Mouse (Mus musculus) forebrain, embryonic 12.5 days (tissue): ENCODE data around the gene Ccdc186. TPM values are rescaled to one million over a fixed set of nuclear protein-coding genes. Genes with fewer than 3 reads are reported as not detected.
"Not testable (repeated sequence)": the region's sequence is repeated elsewhere in the genome, so short reads cannot be mapped to it uniquely, and the experiment has no call there.

Experiments
- ATAC-seq: fragments of 200-750 bp; cut with Nextera tagmentation; 2 replicates; pipeline ENCODE4 v1.8.0; 2017; ENCODE audit warnings: moderate TSS enrichment; ENCODE audit not compliant: low FRiP score
- H3K27ac ChIP-seq: fragments of 300-500 bp; sonication (generic); 2 replicates; pipeline ENCODE4 v1.5.1; 2016; ENCODE audit warnings: mild to moderate bottlenecking
- H3K27me3 ChIP-seq: fragments of 300-500 bp; sonication (generic); 2 replicates; pipeline ENCODE4 v1.6.1; 2016; ENCODE audit warnings: mild to moderate bottlenecking
- H3K36me3 ChIP-seq: fragments of 300-500 bp; sonication (generic); replicated peaks from 2 replicates; pipeline ENCODE4 v1.6.1; 2016; ENCODE audit warnings: mild to moderate bottlenecking
- H3K4me1 ChIP-seq: fragments of 300-500 bp; sonication (generic); 2 replicates; pipeline ENCODE4 v1.6.1; 2016
- H3K4me2 ChIP-seq: fragments of 300-500 bp; sonication (generic); 2 replicates; pipeline ENCODE4 v1.6.1; 2016; ENCODE audit warnings: mild to moderate bottlenecking, moderate library complexity
- H3K4me3 ChIP-seq: fragments of 300-500 bp; sonication (generic); replicated peaks from 2 replicates; pipeline ENCODE4 v1.5.1; 2016; ENCODE audit warnings: mild to moderate bottlenecking
- H3K9ac ChIP-seq: fragments of 300-500 bp; sonication (generic); 2 replicates; pipeline ENCODE4 v1.6.1; 2016; ENCODE audit warnings: mild to moderate bottlenecking
- H3K9me3 ChIP-seq: fragments of 300-500 bp; sonication (generic); 2 replicates; pipeline ENCODE4 v1.6.1; 2016
- WGBS: fragments of 180-500 bp; shearing (Covaris S2); methylation state at CpG from one replicate; pipeline ENCODE4 v1.1.7; 2016; 5-methylcytosine and 5-hydroxymethylcytosine counted together
- polyA plus RNA-seq: library from polyadenylated mRNA; unstranded; fragments of >200 nt; fragmentation: Nextera tagmentation; extraction: Ambion mirVana; gene quantifications from 2 replicates; pipeline ENCODE4 v1.2.1, GENCODE M21; 2016

Gene Ccdc186
- polyA plus RNA-seq, 1 experiment from 2014 or later, result 25.8 TPM

DNA sequence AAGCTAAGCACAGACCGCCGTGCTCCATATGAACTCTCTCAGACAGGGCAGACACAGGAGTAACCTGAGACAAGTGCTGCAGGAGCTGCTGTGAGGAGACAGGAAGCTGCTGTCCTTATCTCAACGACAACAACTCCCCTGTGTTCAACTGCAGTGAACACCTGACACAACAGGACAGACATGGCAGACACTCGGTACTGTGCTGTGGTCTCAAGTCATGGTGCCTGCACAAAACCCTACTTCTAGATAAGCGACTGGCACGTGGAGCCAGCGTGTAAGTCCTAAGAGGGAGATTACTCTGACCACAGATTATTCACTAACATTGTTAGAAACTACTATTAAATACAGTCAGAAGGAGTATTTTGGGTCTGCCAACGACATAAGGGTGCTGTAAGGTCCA, 21.8 kb downstream of the Ccdc186 start:
- Histone ChIP-seq H3K9ac (no peak overlapping the region), H3K36me3 (peaks cover 65% of the 10 kb centered on the region), H3K27ac (no peak overlapping the region), H3K9me3 (no peaks in the 10 kb centered on the region), H3K4me1 (no peaks in the 10 kb centered on the region), H3K4me2 (no peak overlapping the region), H3K27me3 (no peaks in the 10 kb centered on the region), H3K4me3 (no peak overlapping the region)
- 91% methylated on average over 8 of the region's 8 CpGs for WGBS
- ATAC-seq, result no peak

- H3K9me3 ChIP-seq, result no peaks in the 10 kb centered on the region
- 94% methylated on average over 11 of the region's 11 CpGs for WGBS
- H3K9ac ChIP-seq, result no peak overlapping the region
- H3K4me1 ChIP-seq, result no peaks in the 10 kb centered on the region
- no peak overlapping the region for H3K4me3 ChIP-seq
- no peak for ATAC-seq
- H3K27ac ChIP-seq, result no peak overlapping the region
- no peak overlapping the region for H3K4me2 ChIP-seq
- no peaks in the 10 kb centered on the region for H3K27me3 ChIP-seq
- H3K36me3 ChIP-seq, result peaks cover 81% of the 10 kb centered on the region
Measured at GRCm38 (mm10) chr19:56797376-56797775, 24.6 kb downstream of the Ccdc186 start.

DNA sequence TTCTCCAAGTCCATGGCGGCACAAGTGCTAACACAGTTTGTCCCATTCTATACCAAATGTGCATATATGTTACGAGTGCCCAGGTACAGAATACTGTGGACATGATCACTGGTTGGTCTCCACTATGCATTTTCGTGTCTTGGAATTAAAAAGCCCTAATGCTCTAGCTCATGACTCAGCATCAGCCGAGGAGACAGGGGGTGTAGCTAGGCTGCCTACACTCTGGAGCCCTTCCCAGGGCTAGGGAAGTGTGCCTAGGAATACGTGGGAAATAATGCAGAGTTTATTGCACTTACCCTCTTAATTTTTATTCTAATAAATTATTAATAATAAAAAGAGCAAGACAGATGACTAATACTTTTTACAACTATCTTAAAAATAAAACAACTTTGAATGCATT, 33.0 kb downstream of the Ccdc186 start:
- no peak for ATAC-seq
- no peak overlapping the region for H3K4me2 ChIP-seq
- 93% methylated on average over 5 of the region's 5 CpGs for WGBS
- H3K27ac ChIP-seq, result no peak overlapping the region
- peaks cover 43% of the 10 kb centered on the region for H3K36me3 ChIP-seq
- H3K9ac ChIP-seq, result no peak overlapping the region
- no peaks in the 10 kb centered on the region for H3K4me1 ChIP-seq
- no peaks in the 10 kb centered on the region for H3K27me3 ChIP-seq
- no peaks in the 10 kb centered on the region for H3K9me3 ChIP-seq
- no peak overlapping the region for H3K4me3 ChIP-seq

DNA sequence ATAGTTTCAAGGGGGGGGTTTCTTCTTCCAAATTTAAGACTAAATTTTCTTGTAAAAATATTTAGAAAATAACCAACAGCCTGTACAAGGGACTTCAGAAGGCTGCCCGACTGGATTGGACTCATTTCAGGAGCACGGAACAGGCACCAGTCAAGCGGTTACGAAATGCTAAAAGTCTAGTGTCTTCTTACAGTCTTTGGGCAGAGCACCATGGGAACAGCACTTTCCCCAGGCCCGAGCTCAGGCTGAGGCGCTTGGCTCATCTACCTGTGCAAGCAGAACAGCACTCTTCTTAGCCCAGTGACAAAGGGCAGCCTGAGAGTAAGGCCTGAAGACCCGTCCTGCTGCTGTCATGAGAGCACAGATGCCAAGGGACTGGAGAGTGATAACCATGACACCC, 34.1 kb downstream of the Ccdc186 start:
- no peak overlapping the region for H3K27ac ChIP-seq
- H3K27me3 ChIP-seq, result no peaks in the 10 kb centered on the region
- no peak for ATAC-seq
- no peak overlapping the region for H3K4me2 ChIP-seq
- no peaks in the 10 kb centered on the region for H3K9me3 ChIP-seq
- no peak overlapping the region for H3K4me3 ChIP-seq
- no peak overlapping the region for H3K9ac ChIP-seq
- H3K36me3 ChIP-seq, result peaks cover 35% of the 10 kb centered on the region
- no peaks in the 10 kb centered on the region for H3K4me1 ChIP-seq
- WGBS, result 91% methylated on average over 7 of the region's 7 CpGs

DNA sequence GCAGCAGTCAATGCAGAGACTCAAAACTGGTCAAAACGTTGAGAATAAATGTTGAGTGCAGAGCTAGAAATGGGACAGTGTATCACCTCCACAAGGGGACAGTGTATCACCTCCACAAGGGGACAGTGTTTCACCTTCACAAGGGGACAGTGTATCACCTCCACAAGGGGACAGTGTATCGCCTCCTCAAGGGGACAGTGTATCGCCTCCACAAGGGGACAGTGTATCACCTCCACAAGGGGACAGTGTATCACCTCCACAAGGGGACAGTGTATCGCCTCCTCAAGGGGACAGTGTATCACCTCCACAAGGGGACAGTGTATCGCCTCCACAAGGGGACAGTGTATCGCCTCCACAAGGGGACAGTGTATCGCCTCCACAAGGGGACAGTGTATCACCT, 43.5 kb downstream of the Ccdc186 start:
- WGBS, result 91% methylated on average over 7 of the region's 7 CpGs
- ATAC-seq, result not testable (repeated sequence)

GRCm38 (mm10) chr19:56776719-56777382, 45.1 kb downstream of the Ccdc186 start:
- no peaks in the 10 kb centered on the region for H3K9me3 ChIP-seq
- H3K27ac ChIP-seq, result no peak overlapping the region
- H3K27me3 ChIP-seq, result peaks cover 53% of the 10 kb centered on the region
- ATAC-seq, result no peak
- H3K4me1 ChIP-seq, result peaks cover 30% of the 10 kb centered on the region
- H3K36me3 ChIP-seq, result no peaks in the 10 kb centered on the region
- no peak overlapping the region for H3K4me2 ChIP-seq
- no peak overlapping the region for H3K4me3 ChIP-seq
- H3K9ac ChIP-seq, result no peak overlapping the region
- 52% methylated on average over 16 of the region's 16 CpGs for WGBS

More for the DNA sequence above, 43.5 kb downstream of the Ccdc186 start:
- not testable (repeated sequence) for H3K27ac ChIP-seq, H3K9me3 ChIP-seq, H3K9ac ChIP-seq, H3K4me2 ChIP-seq, H3K36me3 ChIP-seq, H3K4me3 ChIP-seq
- peaks cover 50% of the 10 kb centered on the region for H3K27me3 ChIP-seq
- peaks cover 23% of the 10 kb centered on the region for H3K4me1 ChIP-seq

- Histone ChIP-seq H3K27me3 (peaks cover 58% of the 10 kb centered on the region), H3K27ac (no peak overlapping the region), H3K9ac (peak overlapping the region; percentile 33; the same call in 1 of the 2 replicates), H3K4me1 (peaks cover 30% of the 10 kb centered on the region), H3K9me3 (no peaks in the 10 kb centered on the region), H3K4me2 (peak overlapping the region; percentile 52), H3K36me3 (no peaks in the 10 kb centered on the region), H3K4me3 (peak overlapping the region; percentile 26)
- ATAC-seq, result no peak
- WGBS, result 8% methylated on average over 18 of the region's 18 CpGs
Measured at GRCm38 (mm10) chr19:56775893-56776718, 45.9 kb downstream of the Ccdc186 start.

- WGBS, result 39% methylated on average over 24 of the region's 24 CpGs
- peaks cover 62% of the 10 kb centered on the region for H3K27me3 ChIP-seq
Measured at GRCm38 (mm10) chr19:56774971-56775892, 46.8 kb downstream of the Ccdc186 start.

DNA sequence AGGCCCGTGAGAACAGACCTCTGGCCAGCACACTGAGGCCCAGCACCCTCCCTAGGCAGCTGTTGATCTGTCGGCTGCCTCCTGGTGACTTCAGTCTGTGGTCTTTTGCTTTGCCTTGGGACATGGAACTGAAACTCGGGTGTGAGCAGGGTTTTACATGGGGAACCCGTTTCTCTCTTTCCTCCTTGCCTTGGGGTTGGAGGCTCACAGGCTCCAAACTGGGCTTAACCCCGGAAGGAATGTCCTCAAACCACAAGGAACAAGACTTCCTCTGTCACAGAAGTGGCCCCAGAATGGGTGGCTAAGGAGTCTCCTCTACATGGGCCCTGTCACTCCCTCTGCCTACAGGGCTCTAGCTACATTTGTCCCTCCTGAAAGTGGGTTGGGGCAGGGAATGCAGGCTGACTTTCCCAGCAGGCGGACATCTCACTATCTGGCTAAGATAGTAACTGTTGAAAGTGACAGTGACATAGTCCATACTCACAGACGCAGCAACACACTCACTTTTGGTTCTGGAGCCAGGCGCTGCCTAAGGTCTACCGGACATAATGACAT, 47.5 kb downstream of the Ccdc186 start:
- Histone ChIP-seq H3K4me3 (no peak overlapping the region), H3K36me3 (no peaks in the 10 kb centered on the region), H3K9ac (no peak overlapping the region), H3K4me2 (no peak overlapping the region), H3K9me3 (no peaks in the 10 kb centered on the region), H3K27ac (no peak overlapping the region), H3K4me1 (peaks cover 30% of the 10 kb centered on the region), H3K27me3 (peaks cover 66% of the 10 kb centered on the region)
- 74% methylated on average over 9 of the region's 9 CpGs for WGBS
- ATAC-seq, result no peak

More at GRCm38 (mm10) chr19:56774971-56775892, 46.8 kb downstream of the Ccdc186 start:
- Histone ChIP-seq H3K4me3 (peak overlapping the region; percentile 26), H3K27ac (no peak overlapping the region), H3K4me1 (peaks cover 30% of the 10 kb centered on the region), H3K9me3 (no peaks in the 10 kb centered on the region), H3K4me2 (peak overlapping the region; percentile 52), H3K9ac (peak overlapping the region; percentile 33; the same call in 1 of the 2 replicates), H3K36me3 (no peaks in the 10 kb centered on the region)
- ATAC-seq, result no peak

DNA sequence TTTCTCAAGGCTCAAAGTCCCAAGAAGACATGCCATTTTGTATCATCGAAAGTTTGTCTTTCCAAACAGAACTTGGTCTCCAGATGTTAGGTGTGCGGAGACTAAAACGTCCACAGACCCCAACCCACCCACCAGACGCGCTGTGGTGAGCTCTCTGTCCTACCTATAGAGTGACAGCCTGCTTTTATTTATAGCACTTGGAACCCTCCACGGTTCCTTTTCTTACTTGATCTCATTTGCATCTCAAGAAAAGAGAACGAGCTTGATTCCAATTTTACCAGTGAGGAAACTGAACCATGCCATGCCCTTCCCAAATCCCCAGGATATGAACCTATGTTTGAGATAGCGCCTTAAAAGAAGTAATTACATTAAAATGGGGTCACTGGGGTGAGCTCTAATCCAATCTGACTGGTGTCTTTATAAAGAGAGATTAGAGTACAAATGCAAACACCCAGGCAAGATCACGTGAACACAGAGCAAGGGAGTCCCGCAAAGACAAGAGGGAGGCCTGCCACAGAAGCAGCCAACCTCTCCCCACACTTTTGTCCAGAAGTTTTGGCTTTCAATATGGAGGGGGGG, 48.5 kb downstream of the Ccdc186 start:
- Histone ChIP-seq H3K27ac (no peak overlapping the region), H3K36me3 (no peaks in the 10 kb centered on the region), H3K9ac (no peak overlapping the region), H3K9me3 (no peaks in the 10 kb centered on the region), H3K4me2 (no peak overlapping the region), H3K4me3 (no peak overlapping the region), H3K27me3 (peaks cover 60% of the 10 kb centered on the region), H3K4me1 (peaks cover 30% of the 10 kb centered on the region)
- WGBS, result 16% methylated on average over 10 of the region's 10 CpGs
- ATAC-seq, result 0 out of 2 replicates have a peak, but pooled peaks have one; percentile 39

DNA sequence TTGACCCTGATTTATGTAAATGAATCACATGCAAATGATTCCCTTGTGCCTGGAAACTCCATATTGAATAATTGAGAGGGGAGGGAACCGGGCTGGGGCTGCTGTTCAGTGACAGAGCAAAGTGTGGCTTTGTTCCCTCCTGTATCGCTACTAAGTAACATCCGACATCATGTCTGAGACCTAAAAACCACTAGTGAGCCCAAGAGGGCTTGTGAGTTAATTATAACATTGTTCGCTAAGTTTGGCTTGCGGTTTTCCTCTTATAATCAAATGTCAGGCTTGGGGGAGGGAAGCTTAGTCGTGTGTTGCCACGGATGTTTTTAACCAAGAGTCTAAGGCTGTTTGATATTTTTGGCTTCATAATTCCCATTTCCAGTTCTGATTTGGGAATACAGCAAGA, 49.8 kb downstream of the Ccdc186 start:
- Histone ChIP-seq H3K4me2 (no peak overlapping the region), H3K4me1 (peaks cover 30% of the 10 kb centered on the region), H3K9me3 (no peaks in the 10 kb centered on the region), H3K36me3 (no peaks in the 10 kb centered on the region), H3K9ac (no peak overlapping the region), H3K27ac (no peak overlapping the region), H3K27me3 (peaks cover 47% of the 10 kb centered on the region), H3K4me3 (no peak overlapping the region)
- no peak for ATAC-seq
- 73% methylated on average over 7 of the region's 7 CpGs for whole genome bisulfite sequencing
